Mouse (Mus musculus) lung, postnatal 0 days (tissue): ENCODE data around the gene Fam71f1.

Experiments used
- CTCF ChIP-seq: IDR thresholded peaks from 2 replicates; pipeline ENCODE4 v1.5.1; 2016; ENCODE audit warnings: antibody characterized with exemption, mild to moderate bottlenecking
- EP300 ChIP-seq: IDR thresholded peaks from 2 replicates; pipeline ENCODE4 v1.6.1; 2016; ENCODE audit warnings: antibody characterized with exemption, mild to moderate bottlenecking, control low read depth

GRCm38 (mm10) chr6:29351613-29352012, 32.7 kb downstream of the Fam71f1 start:
- TF ChIP-seq CTCF (peak; percentile 50), EP300 (no peak)
